In the genomic region with DNA sequence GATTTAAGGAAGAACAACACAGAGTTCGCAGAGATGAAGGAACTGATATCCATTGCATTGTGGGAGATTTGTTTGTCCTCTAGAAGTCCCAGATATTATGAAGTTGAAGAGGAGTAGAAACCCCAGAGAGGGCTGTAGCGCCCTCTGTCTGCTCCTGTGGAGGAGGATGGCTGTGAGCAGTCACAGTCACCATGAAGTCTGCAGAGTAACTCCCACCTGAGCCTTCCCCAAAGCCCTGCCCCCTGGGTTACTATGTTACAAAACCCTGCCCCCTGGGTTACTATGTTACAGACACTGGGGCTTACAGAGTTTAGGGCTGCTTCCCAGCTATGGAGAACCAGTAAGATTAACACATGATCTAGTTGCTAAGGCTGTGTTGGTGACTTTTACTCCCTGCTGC, we compare ENCODE assay signal across 8 mouse cellular contexts.
DNase-seq lines count a peak whose midpoint lies in the region; ATAC-seq lines count a peak whose summit lies in the region.

No protein-coding gene starts in this region.

- H3K4me1 ChIP-seq in kidney, embryonic 14.5 days (ENCODE audit: control insufficient read depth, insufficient read depth, low read length): no peaks in the 10 kb centered on the region
- H3K4me1 ChIP-seq in intestine, embryonic 15.5 days (replicated peaks): no peaks in the 10 kb centered on the region
- H3K4me1 ChIP-seq in liver, embryonic 16.5 days (ENCODE audit: control insufficient read depth, low read depth, low read length): no peaks in the 10 kb centered on the region

- H3K4me3 ChIP-seq in kidney, embryonic 14.5 days (ENCODE audit: low read length): no peak overlapping the region
- no peak overlapping the region for H3K4me3 ChIP-seq in intestine, embryonic 15.5 days (replicated peaks)
- H3K4me3 ChIP-seq in liver, embryonic 16.5 days (ENCODE audit: low read depth, low read length): no peak overlapping the region

- H3K36me3 ChIP-seq in kidney, embryonic 14.5 days (ENCODE audit: control insufficient read depth, insufficient read depth, low read length): no peaks in the 10 kb centered on the region
- H3K36me3 ChIP-seq in intestine, embryonic 15.5 days: no peaks in the 10 kb centered on the region
- H3K36me3 ChIP-seq in liver, embryonic 16.5 days (ENCODE audit: control insufficient read depth, insufficient read depth): no peaks in the 10 kb centered on the region

- WGBS in kidney, embryonic 14.5 days: 60% methylated on average over 2 of the region's 2 CpGs
- 70% methylated on average over 2 of the region's 2 CpGs for WGBS in intestine, embryonic 15.5 days
- WGBS in liver, embryonic 16.5 days (ENCODE audit: insufficient replicate concordance): 34% methylated on average over 2 of the region's 2 CpGs

- H3K27me3 ChIP-seq in kidney, embryonic 14.5 days (ENCODE audit: control insufficient read depth, insufficient read depth, low read length): no peaks in the 10 kb centered on the region
- H3K27me3 ChIP-seq in intestine, embryonic 15.5 days (replicated peaks): no peaks in the 10 kb centered on the region
- no peaks in the 10 kb centered on the region for H3K27me3 ChIP-seq in liver, embryonic 16.5 days (ENCODE audit: control insufficient read depth, insufficient read depth, low read depth, low read length)

- no peak overlapping the region for H3K27ac ChIP-seq in kidney, embryonic 14.5 days (ENCODE audit: low read depth, low read length)
- H3K27ac ChIP-seq in intestine, embryonic 15.5 days: no peak overlapping the region
- no peak overlapping the region for H3K27ac ChIP-seq in liver, embryonic 16.5 days (ENCODE audit: low read length)

- H3K4me2 ChIP-seq in kidney, embryonic 14.5 days (replicated peaks; ENCODE audit: low read depth, low read length): no peak overlapping the region
- H3K4me2 ChIP-seq in intestine, embryonic 15.5 days (replicated peaks): no peak overlapping the region
- H3K4me2 ChIP-seq in liver, embryonic 16.5 days (ENCODE audit: low read depth, low read length): 0 out of 2 replicates have a peak overlapping the region, but pooled peaks have one; percentile 5

- intact Hi-C loops in heart, postnatal 36 days (cut with DNase I): no loop called here

- H3K9ac ChIP-seq in kidney, embryonic 14.5 days (ENCODE audit: low read depth, low read length): no peak overlapping the region
- no peak overlapping the region for H3K9ac ChIP-seq in intestine, embryonic 15.5 days
- no peak overlapping the region for H3K9ac ChIP-seq in liver, embryonic 16.5 days (ENCODE audit: low read depth, low read length)

- H3K9me3 ChIP-seq in kidney, embryonic 14.5 days (ENCODE audit: control insufficient read depth, low read length): no peaks in the 10 kb centered on the region
- no peaks in the 10 kb centered on the region for H3K9me3 ChIP-seq in intestine, embryonic 15.5 days
- H3K9me3 ChIP-seq in liver, embryonic 16.5 days (replicated peaks; ENCODE audit: control insufficient read depth, low read length): no peaks in the 10 kb centered on the region

- ATAC-seq in kidney, embryonic 14.5 days (ENCODE audit: low FRiP score, low TSS enrichment): peak; percentile 46; the same call in 1 of the 2 replicates
- peak; percentile 61; the same call in 1 of the 2 replicates for ATAC-seq in intestine, embryonic 15.5 days
- ATAC-seq in liver, embryonic 16.5 days (ENCODE audit: low read depth): peak; percentile 62; the same call in 1 of the 2 replicates

- peak; percentile 30 for DNase-seq in adrenal gland, postnatal 10 days
- DNase-seq in adrenal gland, postnatal 4 days (ENCODE audit: low spot score in 2 of 2): no peak
- DNase-seq in kidney, postnatal 14 days: no peak
- DNase-seq in frontal cortex, postnatal 36 days (ENCODE audit: low spot score in 2 of 2): no peak
- DNase-seq in heart, postnatal 36 days: no peak
